Mouse (Mus musculus) kidney, adult 9 months (tissue): ENCODE results near the gene Socs7.

Experiments
- DNase-seq: peaks from one replicate; pipeline ENCODE4 v3.0.0; 2022

Gene Socs7

DNA sequence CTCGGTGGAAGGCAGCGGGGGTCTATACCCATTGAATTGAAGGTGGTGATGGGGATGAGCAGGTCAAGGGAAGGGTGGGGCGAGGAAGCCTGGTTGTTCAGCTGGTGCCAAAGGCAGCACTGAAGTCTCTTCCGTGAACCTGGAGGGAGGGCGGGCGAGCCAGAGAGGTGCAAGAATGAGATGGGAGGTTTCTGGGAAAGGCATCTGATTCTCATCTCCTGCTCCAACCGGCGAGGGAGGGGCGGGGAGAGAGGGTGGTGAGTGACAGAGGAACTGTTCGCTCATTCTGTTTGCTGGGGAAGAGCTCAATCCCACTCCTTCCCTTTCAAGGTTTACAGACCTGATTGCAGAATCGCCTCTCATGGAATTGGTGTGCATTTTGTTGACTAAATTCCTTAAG lies 31.3 kb downstream of the Socs7 start:
- no peak for DNase-seq

DNA sequence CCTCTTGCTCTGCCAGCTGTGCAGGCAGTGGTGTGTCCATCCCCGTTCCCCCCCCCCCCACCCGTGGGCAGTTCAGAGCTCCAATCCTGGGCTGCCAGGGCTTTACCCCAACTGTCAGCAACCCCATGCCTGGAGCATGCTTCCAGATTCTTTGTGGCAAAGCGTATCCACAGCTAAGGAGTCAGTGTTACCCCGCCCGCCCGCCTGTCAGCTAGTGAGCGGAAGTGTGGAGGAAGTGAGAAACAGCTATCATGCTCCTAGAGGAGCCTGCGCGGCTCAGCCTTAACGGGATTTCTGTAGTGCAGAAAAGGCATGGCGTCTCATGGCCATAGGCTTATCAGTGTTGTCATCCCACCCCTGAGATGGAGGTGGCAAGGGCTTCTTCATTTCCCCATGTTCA lies 31.8 kb downstream of the Socs7 start:
- DNase-seq = no peak

DNA sequence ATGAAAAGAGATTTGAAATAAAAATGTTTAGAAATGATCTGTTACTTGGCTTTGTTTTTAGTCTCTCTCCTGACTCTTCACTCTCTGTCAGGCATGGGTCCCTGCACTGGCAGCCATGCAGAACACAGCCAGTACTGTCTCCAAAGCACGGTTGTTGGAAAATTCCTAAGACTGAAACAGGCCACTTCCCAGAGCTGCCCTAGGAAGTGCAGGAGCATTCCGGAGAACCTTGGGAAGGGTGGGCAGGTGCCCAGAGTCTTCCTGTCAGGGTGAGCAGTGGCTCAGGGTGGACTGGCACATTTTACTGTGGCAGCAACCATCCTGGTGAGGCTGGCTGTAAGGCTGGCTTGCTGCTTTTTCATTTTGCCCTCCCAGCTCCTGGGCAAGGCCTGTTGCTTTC lies 36.2 kb downstream of the Socs7 start:
- peak; percentile 34 for DNase-seq

DNA sequence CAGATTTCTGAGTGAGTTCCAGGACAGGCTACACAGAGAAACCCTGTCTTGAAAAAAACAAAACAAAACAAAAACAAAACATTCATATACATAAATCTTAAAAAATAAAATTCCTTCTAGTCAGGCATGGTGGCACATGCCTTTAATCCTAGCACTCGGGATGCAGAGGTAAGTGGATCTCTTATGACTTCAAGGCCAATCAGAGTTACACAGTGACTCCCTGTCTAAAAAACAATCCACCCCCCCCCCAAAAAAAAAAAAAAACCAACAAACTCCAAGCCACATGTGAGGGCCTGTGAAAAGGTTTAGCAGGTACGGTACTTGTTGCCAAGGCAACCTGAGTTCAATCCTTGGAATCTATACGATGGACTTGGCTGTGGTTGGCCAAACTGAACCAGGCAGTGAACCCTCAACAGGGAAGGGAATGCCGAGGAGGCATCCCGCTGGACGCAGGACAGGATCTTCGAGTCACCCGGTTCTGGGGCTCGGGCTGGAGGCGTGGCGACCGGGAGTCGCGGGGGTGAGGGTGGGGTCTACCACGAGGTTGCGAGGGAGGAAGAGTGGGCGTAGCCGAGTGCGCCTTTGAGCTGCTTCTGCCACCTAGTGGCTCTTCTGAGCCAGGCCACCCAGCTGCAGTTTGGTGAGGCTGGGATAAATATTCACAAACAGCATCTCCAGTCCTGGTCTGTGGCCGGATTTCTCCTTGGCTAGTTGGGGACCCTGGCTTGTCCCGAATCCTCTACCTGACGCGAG lies 37.8 kb downstream of the Socs7 start:
- DNase-seq = peak; percentile 86

DNA sequence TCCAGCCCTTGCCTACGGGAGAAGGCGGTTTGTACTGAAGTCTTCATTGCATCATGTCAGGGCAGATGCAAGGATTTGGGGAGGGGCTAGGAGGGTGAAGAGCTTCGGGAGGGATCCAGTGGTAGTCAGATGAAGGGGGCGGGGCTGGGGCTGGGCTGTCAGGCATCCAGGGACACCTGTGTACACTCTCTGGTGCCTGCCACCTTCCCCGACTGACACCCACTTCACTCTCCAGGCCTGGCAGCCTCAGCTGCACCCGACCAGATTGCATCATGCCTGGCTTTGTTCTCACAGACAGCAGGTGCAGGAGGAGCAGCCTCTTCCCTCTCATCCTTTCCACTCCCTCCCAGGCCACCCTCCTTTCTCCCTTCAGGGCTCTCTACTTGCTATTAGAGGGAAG lies 38.7 kb downstream of the Socs7 start:
- no peak for DNase-seq

DNA sequence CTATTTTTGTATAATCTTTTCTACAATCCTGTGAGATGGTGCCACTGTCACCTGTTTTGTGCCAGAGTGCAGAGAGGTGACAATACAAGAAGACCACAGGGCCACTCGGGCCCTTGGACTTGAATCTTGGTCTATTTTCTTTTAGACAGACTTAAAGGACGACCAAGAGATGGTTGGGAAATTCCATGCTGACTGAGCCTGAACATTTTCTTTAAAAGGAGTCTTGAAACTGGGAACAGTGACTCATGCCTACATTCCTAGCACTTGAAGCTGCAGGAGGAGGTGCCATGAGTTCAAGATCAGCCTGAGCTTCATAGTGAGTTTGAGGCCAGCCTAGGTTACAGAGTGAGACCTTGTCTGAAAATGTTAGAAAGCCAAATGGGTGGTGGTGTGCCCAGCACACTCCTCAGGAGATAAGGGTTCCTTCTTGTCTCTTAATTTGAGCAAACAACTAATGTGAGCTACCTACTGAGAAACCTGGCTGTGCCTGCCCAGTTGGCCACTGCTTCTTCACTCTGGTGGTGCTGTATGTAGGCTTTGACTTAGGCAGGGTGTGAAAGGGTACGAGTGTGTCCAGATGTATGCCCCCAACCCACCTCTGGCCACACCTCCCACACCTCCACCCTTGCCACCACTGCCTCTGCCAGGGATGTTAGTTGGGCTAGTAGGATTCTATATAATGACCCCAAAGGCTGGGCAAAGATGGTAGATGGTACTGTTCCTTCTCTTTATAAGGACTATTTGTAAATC lies 39.5 kb downstream of the Socs7 start:
- no peak for DNase-seq

DNA sequence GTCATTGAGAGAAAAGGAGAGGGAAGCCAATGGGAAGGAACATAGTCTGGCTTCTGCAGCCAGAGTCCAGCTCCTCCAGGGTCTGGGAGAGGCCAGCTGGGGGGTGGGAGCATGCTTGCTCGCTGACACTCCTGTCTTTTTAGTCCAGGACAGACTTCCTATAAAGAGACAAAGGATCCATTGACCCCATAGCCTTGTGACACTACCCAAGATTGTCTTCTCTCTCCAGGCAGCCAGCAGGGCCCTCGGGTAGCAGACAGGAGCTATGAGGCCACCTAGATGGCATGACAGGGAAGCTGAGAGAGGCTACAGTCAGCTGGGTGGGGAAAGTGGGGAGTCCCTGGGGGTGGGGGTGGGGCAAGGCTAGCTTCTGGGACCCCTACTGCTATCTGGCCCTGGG lies 40.4 kb downstream of the Socs7 start:
- DNase-seq = no peak

DNA sequence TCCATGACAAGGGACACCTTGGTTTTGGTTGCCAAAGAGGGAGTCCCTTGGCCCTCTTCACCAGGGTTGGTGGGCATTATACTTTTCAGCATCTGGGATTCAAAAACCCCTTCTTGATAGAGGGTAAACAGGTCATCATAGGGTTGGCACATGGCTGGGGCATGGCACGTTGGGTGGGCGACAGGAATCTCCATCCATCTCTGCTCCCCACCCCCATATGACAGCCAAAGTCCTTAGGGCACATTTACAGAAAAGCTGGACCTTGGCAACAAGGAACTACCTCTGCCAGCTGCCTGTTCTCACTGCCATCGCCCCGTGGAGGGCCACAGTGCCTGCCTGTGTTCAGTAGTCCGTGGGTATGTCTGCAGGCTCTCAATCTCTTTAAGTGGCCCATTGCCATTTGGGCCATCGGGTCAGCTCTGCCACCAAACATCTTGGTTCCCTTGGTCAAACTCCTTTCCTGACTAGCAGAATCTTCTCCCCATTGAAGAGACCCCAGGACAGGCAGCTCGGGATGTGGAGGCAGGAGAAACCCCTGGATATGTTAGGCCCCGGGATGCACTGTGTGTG lies 41.3 kb downstream of the Socs7 start:
- peak; percentile 21 for DNase-seq

DNA sequence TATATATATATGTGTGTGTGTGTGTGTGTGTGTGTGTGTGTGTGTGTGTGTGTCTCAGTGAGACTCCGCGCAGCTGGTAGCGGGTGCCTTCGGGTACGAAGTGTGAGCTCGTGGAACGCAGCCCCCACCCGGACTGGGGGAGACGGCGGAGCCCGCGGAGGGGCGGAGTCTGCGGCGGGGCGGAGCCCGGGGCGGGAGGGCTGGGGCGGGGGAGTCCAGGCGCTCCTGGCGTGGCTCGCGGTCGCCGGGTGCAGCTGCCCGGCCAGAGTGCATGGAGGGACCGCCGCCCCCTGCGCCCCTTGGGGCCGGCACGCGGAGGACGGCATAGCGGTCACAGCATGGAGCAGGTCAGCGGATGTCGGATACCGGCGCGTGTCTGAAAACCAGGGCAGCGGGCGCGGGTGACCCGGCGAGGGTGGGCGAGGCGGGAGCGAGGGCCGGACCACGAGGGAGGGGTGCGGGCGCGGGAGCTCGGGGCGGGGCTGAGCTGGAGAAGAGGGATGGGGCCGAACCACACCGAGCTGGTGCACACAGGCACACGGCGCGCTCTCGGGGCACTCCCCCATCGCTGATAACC lies 41.9 kb downstream of the Socs7 start:
- DNase-seq = no peak

DNA sequence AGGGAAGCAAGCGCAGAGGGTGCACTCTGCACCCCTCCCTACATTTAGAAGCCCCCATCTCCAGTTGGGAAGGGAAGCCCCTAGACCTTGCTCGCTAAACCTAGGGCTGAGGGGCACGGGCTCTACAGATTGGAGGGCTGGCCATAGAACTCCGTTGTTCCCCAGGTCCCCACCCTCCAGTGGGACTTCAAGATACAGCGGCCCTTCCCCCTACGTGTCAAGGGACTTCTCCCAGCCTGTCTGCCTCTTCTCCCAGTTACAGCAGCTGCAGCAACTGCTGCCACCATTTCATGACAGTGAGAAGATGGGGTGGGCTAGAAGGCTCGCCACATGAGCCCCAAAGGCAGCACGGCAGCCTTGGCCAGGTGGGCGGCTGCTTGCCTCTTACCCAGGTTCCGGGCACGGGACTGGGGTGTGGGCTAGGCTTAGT lies 42.4 kb downstream of the Socs7 start:
- DNase-seq = no peak

DNA sequence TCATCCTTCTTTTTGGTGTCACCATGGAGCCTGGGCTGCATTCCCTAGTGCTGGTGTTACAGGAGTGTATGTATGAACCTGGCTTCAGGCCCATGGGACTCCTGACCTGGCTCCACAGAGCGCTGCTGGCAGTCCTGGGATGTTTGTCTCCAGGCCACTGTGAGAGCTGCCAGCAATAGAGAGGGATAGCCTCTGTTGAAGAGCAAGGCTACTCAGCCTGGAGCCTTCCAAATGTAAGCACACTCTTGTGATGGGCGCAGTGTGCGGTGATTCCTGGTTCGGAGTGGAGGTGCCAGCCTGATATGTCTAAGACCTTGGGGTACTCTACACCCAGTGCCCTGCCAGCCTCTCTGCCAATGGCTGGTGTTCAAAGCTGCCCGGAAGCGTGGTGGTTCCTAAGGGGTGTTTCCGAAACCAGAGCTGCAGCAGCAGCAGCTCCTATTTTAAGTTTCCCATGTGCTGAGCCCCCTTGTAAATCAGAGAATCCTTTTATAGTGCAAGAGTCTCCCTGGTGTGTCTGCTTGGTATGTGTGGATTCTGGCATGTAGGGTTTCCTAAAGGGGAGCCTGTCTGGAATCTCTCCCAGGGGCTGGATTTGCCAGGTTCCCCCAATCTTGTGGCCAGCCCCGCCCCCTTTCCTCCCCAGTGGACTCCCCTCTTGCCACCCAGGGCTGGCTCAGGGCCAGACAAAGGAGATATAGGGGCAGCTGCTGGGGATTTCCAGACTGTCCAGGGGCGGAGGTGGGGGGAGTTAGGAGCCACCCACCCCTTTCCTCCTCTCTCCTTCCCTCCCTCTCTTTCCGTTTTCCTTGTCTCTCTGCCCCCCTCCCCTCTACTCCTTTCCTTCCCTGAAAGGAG lies 44.0 kb downstream of the Socs7 start:
- peak; percentile 80 for DNase-seq

DNA sequence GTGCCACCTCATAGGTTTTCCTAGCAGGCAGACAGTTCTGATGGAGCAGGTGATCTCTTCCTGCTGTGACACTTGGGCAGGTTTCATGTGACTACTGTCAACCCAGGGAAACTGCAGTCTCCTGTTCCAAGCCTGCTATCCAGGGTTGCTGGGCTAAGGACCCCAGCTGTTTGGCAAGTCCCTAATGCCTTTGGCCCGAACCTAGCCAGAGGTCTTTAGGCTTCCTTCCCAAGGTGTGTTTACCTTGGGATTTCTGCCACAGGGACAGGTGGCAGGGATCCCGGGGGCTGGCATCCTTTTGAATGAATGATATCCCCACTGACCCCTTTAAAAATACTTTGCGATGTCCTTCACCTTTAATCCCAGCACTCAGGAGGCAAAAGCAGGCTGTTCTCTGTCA lies 45.1 kb downstream of the Socs7 start:
- DNase-seq = no peak

DNA sequence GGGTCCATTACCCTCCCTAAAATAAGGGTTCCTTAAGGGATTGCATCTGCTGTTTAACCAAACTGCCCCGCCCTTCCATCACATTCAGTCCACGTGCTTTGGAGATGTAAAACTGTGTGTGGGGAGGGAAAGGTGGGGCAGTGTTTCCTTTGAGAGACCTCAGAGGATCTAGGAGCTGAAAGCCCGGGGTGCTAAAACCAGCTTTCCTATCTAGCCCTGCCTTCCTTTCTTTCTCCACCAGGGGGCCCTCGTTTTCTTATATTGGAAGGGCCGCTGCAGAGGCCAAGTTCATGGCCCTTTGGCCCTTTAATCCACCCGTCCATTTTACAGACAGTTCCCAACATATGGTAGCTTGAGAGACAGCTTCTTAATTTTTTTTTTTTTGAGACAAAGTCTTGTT lies 45.8 kb downstream of the Socs7 start:
- peak; percentile 90 for DNase-seq

DNA sequence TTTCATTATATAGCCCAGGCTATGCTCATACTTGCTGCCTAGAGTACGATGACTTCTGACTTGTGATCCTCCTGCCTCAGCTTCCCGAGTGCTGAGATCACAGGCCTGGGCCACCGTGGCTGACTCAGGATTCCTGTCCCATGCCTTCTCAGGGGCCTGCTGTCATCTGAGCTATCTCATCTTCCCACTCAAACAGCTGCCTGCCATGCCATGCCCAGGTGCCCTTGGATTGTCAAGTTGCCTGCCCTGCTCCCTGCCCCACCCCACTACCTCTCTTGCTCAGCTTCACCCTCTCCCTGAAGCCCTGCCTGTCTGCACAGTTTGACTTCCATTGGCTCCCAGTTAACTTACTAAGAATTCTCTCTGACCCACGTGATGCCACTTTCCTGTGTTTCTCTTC lies 48.6 kb downstream of the Socs7 start:
- DNase-seq = no peak

DNA sequence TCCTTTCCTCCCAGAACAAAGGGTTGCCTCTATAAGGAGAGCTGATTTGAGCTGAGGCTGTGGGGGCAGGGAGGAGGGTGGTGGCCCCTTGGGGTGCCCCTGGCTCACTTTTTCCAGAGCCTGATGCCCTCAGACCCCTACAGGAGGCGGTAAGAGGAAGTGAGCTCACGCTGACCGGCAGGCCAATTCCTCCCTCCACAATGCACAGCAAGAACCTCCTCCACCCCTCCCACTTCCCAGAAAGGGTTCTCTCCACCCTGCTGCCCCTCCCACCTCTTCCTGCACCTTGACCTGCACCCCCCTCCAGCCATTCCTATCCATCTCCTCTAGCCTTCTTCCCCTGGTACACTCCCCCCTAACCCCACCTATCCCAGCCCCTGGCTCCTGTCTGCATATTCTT lies 49.8 kb downstream of the Socs7 start:
- DNase-seq = peak; percentile 28

DNA sequence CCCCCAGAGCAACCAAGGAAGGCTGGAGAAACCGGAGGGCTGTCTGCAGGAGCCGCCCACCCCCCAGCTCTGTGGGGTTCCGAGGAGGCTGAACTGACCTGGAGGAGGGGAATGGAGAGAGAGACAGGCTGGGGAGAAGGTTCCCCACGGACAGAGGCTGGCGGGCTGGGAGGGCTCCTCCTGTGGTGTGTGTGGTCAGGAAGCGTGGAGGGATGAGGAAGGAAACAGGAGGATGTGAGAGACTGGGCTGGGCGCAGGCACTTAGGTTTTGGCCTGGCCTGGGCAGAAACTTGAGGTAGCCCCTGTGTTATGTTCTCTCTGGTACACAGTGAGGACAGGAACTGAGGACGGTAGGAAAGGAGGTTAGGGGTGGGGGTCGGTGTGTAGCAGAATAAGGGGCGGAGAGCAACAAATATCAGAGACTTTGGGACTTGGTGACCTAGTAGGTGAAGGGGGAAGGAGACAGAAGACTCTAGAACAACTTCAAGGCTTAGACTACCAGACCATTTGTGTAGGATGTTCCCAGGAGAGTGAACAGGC lies 50.5 kb downstream of the Socs7 start:
- DNase-seq = no peak

DNA sequence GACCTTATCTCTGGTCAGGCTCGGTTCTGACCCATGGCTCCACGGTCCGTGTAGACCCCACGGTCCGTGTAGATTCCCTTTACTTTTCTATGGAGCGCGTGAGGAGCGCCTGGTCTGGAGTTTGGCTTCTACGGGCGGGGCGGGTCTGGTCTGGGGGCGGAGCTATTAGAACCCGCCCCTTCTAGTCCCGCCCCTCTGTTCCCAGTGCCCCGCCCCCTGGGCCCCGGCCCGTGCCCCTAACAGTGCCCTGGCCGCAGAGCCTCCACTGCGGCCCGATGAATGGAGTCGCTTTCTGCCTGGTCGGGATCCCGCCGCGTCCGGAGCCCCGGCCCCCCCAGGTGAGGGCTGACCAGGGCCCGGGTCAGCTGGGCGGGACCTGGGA lies 53.0 kb downstream of the Socs7 start, which contains the start of gene Arhgap23:
TSS of gene Arhgap23 (plus strand) at position 204 of the 382 bp plus-strand sequence.
- DNase-seq = peak; percentile 46

DNA sequence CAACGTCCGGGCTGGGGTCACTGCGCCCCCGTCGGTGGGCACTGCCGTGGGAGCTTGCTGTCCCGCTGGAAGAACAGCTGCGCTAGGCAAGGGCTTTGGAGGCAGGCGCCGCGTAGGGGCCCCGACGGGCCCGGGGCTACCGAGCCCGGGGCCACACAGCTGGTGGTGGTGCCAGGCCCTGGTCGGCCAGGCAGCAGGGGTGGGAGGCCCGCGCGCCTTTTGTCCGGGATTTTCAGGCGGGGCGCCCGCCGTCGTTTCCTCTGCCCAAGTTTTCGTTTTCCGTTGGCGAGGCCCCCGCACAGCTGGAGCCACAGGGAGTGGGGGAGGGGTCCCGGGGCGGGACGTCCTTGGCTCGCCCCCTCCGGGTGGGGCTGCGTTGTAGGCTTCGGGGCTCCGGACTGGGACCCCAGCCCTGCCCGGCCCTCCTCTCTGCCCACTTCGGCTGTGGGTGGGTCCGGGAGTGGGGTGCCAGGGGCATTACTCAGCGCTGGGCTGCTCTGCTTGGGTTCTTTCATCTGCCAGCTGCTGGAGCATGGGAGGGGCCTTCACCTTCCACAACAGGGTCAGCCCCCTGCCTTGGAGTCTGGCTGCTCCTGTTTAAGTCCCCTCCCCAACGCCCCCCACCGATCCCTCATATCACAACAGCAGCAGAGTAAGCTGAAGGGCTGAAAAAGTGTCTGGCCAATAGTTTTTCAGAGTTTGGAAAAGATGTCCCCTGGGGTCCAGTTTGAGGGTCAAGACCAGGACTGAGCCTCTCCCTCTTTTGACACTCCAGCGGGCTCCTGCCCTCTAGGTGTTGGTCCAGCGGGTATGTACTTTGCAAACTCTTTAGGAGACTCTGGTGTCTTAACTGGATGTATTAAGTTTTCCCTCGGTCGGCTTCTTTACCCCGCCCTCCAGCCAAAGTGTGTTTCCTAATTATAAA lies 53.6 kb downstream of the Socs7 start:
- no peak for DNase-seq

DNA sequence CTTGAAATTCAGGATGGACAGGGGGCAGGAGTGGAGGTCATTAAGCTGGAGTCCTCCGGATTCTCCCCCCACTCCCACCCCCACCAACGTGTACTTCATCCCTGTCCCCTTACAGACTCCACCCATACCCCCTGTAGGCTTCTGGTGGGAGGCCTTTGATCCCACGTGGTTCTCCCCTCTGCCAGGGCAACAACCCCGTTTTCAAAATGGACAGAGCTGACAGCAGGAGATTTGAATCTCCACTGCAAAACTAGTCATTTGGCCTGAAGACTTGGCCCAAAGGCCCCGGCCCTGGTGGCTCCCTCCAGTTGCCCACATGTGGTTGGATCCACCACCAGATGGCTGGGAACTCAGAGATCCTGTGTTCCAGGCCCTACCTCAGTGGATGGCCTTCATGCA lies 54.3 kb downstream of the Socs7 start:
- no peak for DNase-seq

DNA sequence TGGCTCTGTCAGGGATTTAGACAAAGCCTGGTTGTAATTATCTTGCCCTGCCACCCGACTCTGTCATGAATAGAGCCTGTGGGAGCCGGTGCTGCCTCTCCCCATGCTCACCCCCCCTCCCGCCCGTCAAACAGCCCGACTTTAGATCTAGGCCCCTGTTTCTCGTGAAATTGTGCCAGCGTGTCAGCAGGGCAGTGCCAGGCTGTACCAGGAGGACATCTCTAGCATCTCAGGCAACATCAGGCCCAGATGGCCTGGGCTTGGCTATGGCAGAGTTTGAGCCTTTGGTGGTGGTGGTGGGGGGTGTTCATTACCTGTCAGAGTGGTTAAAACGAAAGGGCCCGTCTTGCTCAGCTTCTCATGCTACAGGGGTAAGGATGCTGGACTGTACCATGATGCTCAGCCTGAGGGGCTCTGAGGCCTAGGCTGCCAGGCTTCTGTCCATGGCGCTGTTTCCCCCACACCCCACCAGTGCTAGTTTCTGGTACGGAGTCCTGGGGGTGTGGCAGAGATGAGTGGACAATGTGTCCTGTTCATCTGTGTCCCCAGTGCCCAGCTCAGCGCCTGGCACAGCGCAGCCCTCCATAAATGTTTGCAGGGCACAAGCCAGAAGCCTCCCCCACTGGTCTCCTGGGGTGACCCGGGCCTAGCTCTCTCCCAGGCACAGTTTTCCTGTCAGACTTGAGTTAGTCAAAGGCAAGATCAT lies 56.6 kb downstream of the Socs7 start:
- DNase-seq = no peak

DNA sequence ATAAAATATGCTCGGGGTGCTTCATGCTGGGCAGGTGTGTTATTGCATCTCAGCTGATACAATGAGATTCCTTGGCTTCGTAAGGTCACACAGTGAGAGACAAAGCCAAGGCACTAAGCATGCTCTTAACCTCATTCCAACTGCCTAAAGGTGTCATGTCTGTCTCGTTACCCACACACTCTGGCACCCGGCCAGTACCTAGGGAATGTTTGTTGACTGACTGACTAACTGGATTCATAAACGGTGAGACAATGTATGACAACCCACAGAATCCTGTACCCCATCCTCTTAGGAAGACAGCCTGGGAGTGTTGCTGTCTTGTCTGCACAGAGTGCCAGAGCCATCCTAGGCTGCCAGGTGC lies 57.2 kb downstream of the Socs7 start:
- DNase-seq = no peak
